Mouse (Mus musculus): ENCODE results near the gene Npcd.

GRCm38 (mm10) chr15:79770629-79771240 is 63.3 kb downstream of the Npcd start:
- TF ChIP-seq CTCF (IDR thresholded peaks at IDR 0.05; ENCODE audit: borderline replicate concordance, insufficient read depth, low read length) (no peak), POLR2A (IDR thresholded peaks at IDR 0.05; ENCODE audit: low read depth, low read length) (no peak)

Measured in embryonic fibroblast, embryonic 13.5 days (primary cell).